Mouse (Mus musculus) inflammation-experienced regulatory T-cells (primary cell): ENCODE measurements around the gene Col6a2. TPM values are rescaled to one million over a fixed set of nuclear protein-coding genes. Genes with fewer than 3 reads are reported as not detected.

Experiments used
- polyA plus RNA-seq, 2 experiments: library from polyadenylated mRNA; unstranded; fragments of 100-300 nt; shearing (Covaris generic); gene quantifications; one replicate each; pipeline ENCODE4 v1.2.1; 2017

The Col6a2 gene
- under 1 TPM; 0.16 to 0.23 TPM for polyA plus RNA-seq

DNA sequence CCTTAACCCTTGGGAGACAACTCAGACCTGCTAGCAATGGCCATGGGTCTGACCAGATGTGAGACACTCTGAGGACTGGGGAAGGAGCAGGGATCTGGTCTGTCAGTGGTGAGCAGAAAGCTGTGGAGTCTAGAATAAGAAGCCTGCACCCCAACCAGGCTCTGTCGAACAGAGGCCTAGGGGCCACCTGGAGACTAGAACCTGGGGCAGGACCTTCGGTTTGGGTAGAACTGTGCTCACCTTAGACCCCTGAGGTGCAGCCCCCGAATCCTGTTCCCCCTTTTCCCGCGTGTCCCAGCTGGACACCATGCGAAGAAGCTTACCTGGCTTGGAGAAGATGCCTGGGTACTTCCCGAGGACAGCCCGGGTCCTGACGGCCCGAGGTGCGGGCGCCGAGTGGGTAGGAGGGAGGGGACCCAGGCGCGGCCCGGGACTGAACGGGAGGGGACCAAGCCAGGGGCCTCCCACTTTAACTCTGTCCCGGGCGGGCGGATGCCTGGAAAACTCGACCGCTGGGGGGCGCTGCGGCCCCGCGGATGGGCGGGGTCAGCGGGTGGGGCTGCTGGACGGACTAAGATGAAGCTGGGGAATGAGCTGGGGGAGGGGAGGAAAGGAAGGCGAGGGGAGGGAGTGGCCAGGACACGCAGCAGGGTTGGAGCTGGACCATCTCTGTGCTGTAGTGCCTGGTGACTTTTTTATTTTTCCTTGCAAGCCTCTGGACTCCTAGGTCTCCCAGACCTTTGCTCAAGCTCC lies at the start of gene Col6a2:
TSS of gene Col6a2 (minus strand) at position 703 of the 753 bp plus-strand sequence.

DNA sequence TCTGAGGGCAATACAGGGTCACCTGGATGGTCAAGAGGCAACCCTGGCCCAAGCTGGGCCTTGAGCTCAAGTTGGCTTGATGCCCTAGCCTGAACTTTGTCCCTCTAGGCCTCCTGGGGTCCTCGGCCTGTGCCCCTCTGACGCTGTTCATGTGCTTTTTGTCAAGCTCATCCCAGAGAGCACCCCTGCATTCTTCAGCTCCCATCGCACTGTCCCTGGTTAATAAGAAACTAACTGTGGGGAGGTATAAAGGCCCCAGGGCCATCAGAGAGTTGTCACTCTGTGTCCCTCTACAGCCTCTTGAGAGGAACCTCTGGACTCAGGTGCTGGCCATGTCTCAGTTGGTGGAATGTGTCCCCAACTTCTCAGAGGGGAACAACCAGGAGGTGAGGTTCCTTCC lies 48.1 kb downstream of the Col6a2 start, which contains the start of gene Ftcd:
TSS of gene Ftcd (plus strand) at position 275 of the 400 bp plus-strand sequence.

DNA sequence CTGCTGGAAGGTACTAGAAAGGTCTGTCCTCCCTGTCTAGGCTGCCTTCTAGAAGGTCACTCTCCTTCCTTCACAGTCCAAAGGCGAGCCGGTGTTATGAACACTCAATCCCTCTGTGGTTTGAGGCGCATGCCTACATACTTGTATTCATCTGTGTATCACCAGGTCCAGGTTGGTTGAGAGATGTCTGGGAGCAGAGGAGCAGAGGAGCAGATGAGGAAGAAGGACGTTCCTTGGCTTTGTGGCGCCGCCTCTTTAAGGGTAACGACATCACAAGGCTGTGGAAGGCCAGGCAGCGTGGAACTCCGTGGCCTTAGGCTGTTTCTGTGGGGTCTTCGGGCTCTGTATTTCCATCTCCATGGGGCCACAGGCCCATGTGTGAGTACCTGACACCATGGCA lies 61.5 kb downstream of the Col6a2 start, which contains the start of gene Spatc1l:
TSS of gene Spatc1l (plus strand) at position 301 of the 400 bp plus-strand sequence.

Other genes with a start within 250 kb of the Col6a2 start
- gene AC141477.1, start 183.2 kb downstream of the Col6a2 start, polyA plus RNA-seq = 10 to 100 TPM in 1 of 2 experiments, 1 to 10 TPM in 1; 8.4 to 19.2 TPM
- 10 to 100 TPM; 16.0 to 21.4 TPM for gene Pcnt, start 180.8 kb downstream of the Col6a2 start, polyA plus RNA-seq
- gene 2610028H24Rik, start 174.5 kb downstream of the Col6a2 start, polyA plus RNA-seq = under 1 TPM; 0.13 to 0.62 TPM
- 10 to 100 TPM; 64.5 to 72.9 TPM for gene Mcm3ap, start 154.7 kb downstream of the Col6a2 start, polyA plus RNA-seq
- 1 to 10 TPM; 3.4 to 9.9 TPM for gene Ybey, start 154.5 kb downstream of the Col6a2 start, polyA plus RNA-seq
- 10 to 100 TPM; 10.6 to 22.3 TPM for gene Lss, start 92.0 kb downstream of the Col6a2 start, polyA plus RNA-seq
- gene Spatc1l, start 61.4 kb downstream of the Col6a2 start, polyA plus RNA-seq = under 1 TPM; 0.31 to 0.77 TPM
- gene Ftcd, start 48.0 kb downstream of the Col6a2 start, polyA plus RNA-seq = under 1 TPM in 1 of 2 experiments, not detected in 1; 0.15 TPM
- gene Col6a1, start 102.5 kb upstream of the Col6a2 start, polyA plus RNA-seq = under 1 TPM; 0.07 to 0.43 TPM